Mouse (Mus musculus) embryonic facial prominence, embryonic 13.5 days (tissue): ENCODE measurements around the gene Gata1. TPM values are rescaled to one million over a fixed set of nuclear protein-coding genes. Genes with fewer than 3 reads are reported as not detected.

ENCODE experiments used
- ATAC-seq: fragments of 200-750 bp; cut with Nextera tagmentation; 2 replicates; pipeline ENCODE4 v1.8.0; 2017; ENCODE audit warnings: low read depth; ENCODE audit not compliant: insufficient number of reproducible peaks, insufficient read depth, low FRiP score, low TSS enrichment
- H3K27ac ChIP-seq: fragments of 300-500 bp; sonication (generic); 2 replicates; pipeline ENCODE4 v1.5.1; 2015; ENCODE audit warnings: moderate library complexity, mild to moderate bottlenecking, inconsistent platforms
- H3K27me3 ChIP-seq: fragments of 300-500 bp; sonication (generic); 2 replicates; pipeline ENCODE4 v1.6.1; 2015; ENCODE audit warnings: mild to moderate bottlenecking, inconsistent platforms
- H3K36me3 ChIP-seq: fragments of 300-500 bp; sonication (generic); 2 replicates; pipeline ENCODE4 v1.6.1; 2015; ENCODE audit warnings: mild to moderate bottlenecking, inconsistent platforms
- H3K4me1 ChIP-seq: fragments of 300-500 bp; sonication (generic); 2 replicates; pipeline ENCODE4 v1.6.1; 2015; ENCODE audit warnings: inconsistent platforms
- H3K4me2 ChIP-seq: fragments of 300-500 bp; sonication (generic); 2 replicates; pipeline ENCODE4 v1.6.1; 2015; ENCODE audit warnings: moderate library complexity, mild to moderate bottlenecking, inconsistent platforms
- H3K4me3 ChIP-seq: fragments of 300-500 bp; sonication (generic); 2 replicates; pipeline ENCODE4 v1.5.1; 2015; ENCODE audit warnings: mild to moderate bottlenecking, inconsistent platforms
- H3K9ac ChIP-seq: fragments of 300-500 bp; sonication (generic); 2 replicates; pipeline ENCODE4 v1.6.1; 2015; ENCODE audit warnings: mild to moderate bottlenecking, inconsistent platforms
- H3K9me3 ChIP-seq: fragments of 300-500 bp; sonication (generic); 2 replicates; pipeline ENCODE4 v1.6.1; 2016; ENCODE audit warnings: inconsistent platforms
- WGBS: fragments of 180-500 bp; shearing (Covaris S2); methylation state at CpG from one replicate; pipeline ENCODE4 v1.1.7; 2015; ENCODE audit warnings: mixed read lengths; 5-methylcytosine and 5-hydroxymethylcytosine counted together
- polyA plus RNA-seq: library from polyadenylated mRNA; unstranded; fragments of >200 nt; fragmentation: Nextera tagmentation; extraction: Ambion mirVana; gene quantifications from 2 replicates; pipeline ENCODE4 v1.2.1, GENCODE M21; 2015

The Gata1 gene
- polyA plus RNA-seq, 1 experiment from 2014 or later: 2.0 TPM

DNA sequence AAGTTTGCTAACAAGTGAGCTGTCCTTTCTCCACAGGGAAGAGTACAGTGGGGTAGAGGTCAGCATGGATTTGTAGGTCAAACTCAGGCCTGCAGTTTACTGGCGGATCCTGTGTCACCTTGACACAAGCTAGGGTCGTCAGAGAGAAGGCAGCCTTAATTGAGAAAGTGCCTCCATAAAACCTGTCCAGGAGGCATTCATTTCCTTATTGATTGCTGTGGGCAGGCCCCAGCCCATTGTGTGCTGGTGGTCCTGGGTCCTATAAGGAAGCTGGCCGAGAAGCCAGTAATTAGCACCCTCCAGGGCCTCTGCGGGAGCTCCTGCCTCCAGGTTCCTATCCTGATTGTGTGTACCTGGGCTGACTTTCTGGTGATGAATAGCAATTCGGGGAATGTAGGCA is 24.1 kb upstream of the Gata1 start:
- Histone ChIP-seq H3K4me2 (no peak overlapping the region), H3K27me3 (no peaks in the 10 kb centered on the region), H3K9ac (no peak overlapping the region), H3K4me1 (no peaks in the 10 kb centered on the region), H3K9me3 (no peaks in the 10 kb centered on the region), H3K27ac (no peak overlapping the region), H3K4me3 (no peak overlapping the region), H3K36me3 (no peaks in the 10 kb centered on the region)
- WGBS: 32% methylated on average over 5 of the region's 5 CpGs
- no peak for ATAC-seq

DNA sequence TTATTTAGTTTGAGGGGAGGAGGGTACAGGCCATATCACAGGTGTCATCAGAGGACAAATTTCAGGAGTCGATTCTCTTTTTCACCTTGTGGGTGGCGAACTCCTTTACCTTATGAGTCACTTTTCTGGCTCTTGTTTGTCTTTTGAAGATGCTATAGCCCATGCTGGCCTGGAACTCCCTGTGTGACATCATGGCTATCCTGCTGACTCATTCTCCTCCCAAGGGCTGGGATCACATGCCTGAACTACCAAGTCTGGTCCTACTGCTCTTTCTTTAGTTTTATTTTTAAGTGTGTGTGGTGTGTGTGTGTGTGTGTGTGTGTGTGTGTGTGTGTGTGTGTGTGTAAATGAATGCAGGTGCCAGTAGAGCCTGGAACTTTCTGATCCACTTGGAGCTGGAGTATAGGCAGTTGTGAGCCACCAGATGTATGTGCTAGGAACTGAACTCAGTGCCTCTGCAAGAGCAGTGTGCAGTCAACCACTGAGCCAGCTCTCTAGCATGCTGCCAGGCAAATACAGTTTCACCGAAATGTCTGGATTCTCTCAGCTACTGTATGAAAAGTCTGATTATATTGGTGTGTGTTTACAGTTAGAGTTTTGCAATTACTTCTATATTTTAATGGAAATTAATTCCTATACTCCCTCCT is 22.8 kb upstream of the Gata1 start:
- Histone ChIP-seq H3K9me3 (no peaks in the 10 kb centered on the region), H3K27me3 (no peaks in the 10 kb centered on the region), H3K4me2 (no peak overlapping the region), H3K4me3 (no peak overlapping the region), H3K27ac (no peak overlapping the region), H3K36me3 (no peaks in the 10 kb centered on the region), H3K4me1 (no peaks in the 10 kb centered on the region), H3K9ac (no peak overlapping the region)
- ATAC-seq: no peak
- WGBS: 75% methylated on average over 3 of the region's 3 CpGs

DNA sequence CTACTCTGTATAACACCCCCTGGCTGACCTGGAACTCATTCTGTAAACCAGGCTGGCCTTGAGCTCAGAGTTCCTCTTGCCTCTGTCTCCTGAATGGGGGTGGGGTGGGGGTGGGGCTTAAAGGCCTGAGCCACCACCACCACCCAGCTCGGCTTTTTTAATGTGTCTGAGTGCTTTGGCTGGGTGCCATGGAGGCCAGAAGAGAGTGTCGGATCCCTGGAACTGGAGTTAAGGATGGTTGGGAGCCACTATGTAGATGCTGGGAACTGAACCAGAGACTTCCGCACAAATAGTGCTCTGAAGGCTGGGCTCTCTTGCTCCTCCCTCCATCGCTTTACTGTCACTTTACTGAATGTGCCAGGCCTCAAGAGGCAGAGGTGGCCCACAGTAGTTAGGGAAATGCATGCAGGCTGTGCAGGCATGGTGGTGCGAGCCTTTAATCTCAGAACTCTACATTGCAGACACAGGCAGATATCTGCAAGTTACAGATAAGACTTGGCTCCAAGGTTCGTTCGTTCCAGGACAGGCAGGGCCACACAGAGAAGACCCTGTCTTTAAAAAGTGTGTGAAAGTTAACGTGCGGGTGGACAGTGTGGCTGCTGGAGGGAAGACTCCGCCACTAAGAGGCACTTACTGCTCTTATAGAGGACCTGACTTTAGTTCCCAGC is 15.3 kb upstream of the Gata1 start:
- H3K4me3 ChIP-seq: no peak overlapping the region
- no peaks in the 10 kb centered on the region for H3K9me3 ChIP-seq
- no peak overlapping the region for H3K4me2 ChIP-seq
- no peaks in the 10 kb centered on the region for H3K27me3 ChIP-seq
- no peak overlapping the region for H3K9ac ChIP-seq
- WGBS: 71% methylated on average over 10 of the region's 10 CpGs
- H3K4me1 ChIP-seq: no peaks in the 10 kb centered on the region
- ATAC-seq: no peak
- H3K27ac ChIP-seq: no peak overlapping the region
- no peaks in the 10 kb centered on the region for H3K36me3 ChIP-seq

DNA sequence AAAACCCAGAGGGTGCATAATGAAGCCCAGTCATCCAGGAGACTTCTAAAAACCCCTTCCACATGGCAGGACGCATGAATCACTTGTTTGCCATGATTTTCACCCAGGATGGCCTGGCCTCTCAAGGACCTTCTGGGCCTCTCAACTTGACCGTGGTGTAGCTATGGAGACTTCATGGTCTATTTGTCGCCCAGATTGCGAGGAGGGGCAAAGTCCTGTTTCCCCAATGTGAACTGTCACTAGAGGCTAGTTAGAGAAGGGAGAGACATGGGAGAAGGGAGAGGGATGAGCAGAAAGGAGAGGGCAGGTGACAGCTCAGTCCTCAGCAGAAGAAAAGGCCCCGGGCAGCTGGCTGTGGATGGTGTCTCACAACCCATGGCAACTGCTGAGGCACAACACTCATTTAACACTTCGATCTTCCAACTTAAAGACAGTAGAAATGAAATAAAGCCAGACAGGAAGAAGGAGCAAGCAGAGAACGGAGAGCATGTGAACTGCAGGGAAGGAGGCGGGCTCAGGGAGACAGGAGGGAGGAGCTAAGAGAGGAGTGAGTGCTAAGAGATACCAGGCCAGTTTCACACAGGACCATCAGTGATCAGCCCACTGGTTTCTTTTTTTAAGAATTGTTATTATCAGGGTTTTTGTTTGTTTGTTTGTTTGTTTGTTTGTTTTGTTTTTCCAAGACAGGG is 14.7 kb upstream of the Gata1 start:
- ATAC-seq: no peak
- Histone ChIP-seq H3K27me3 (no peaks in the 10 kb centered on the region), H3K4me3 (no peak overlapping the region), H3K9me3 (no peaks in the 10 kb centered on the region), H3K4me1 (no peaks in the 10 kb centered on the region), H3K36me3 (no peaks in the 10 kb centered on the region), H3K4me2 (no peak overlapping the region), H3K27ac (no peak overlapping the region), H3K9ac (no peak overlapping the region)
- 66% methylated on average over 8 of the region's 8 CpGs for WGBS

DNA sequence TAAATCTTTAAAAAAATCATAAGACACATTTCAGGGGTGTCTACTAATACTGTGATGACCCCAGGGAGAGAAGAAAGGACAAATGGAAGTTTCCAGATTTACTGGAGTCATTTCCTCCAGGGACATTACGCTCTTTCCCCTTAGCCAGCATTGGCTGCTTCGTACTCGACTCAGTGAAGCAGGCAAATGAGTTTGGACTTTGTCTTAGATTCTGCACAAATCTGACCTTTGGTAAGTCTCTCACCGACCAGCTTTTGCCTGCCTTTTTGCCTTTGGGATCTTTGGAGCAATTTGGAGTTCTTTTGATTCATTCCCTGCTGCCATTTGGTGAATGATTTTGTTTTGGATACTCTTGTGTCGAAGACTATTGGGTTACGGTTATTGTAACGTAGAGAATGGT is 3.5 kb upstream of the Gata1 start:
- no peaks in the 10 kb centered on the region for H3K4me1 ChIP-seq
- WGBS: 89% methylated on average over 7 of the region's 7 CpGs
- no peak overlapping the region for H3K4me2 ChIP-seq
- H3K9ac ChIP-seq: no peak overlapping the region
- H3K27ac ChIP-seq: no peak overlapping the region
- H3K4me3 ChIP-seq: no peak overlapping the region
- no peaks in the 10 kb centered on the region for H3K36me3 ChIP-seq
- ATAC-seq: no peak
- H3K9me3 ChIP-seq: no peaks in the 10 kb centered on the region
- no peaks in the 10 kb centered on the region for H3K27me3 ChIP-seq

DNA sequence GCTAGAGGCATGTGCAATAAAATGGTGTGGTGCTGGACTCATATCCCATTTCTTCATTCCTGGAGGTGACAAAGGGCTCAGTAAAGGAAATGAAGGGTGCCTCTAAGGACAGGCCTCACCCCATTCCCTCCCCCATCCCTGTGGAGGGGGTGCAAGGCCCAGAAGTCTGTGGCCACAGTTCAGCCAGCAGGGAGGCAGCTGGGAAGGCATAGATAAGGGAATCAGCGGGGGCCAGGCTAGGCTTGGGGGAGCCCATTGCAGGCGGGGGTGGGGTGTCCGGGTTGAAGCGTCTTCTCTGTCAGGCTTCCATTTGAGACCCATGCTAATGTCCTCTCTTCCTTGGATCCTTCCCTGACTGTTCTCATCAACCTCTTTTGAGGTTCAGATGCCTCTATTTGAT is 6.6 kb downstream of the Gata1 start:
- H3K9me3 ChIP-seq: no peaks in the 10 kb centered on the region
- H3K4me1 ChIP-seq: no peaks in the 10 kb centered on the region
- H3K4me3 ChIP-seq: no peak overlapping the region
- no peaks in the 10 kb centered on the region for H3K36me3 ChIP-seq
- 88% methylated on average over 4 of the region's 4 CpGs for WGBS
- H3K27ac ChIP-seq: no peak overlapping the region
- no peak for ATAC-seq
- no peak overlapping the region for H3K4me2 ChIP-seq
- no peak overlapping the region for H3K9ac ChIP-seq
- no peaks in the 10 kb centered on the region for H3K27me3 ChIP-seq

DNA sequence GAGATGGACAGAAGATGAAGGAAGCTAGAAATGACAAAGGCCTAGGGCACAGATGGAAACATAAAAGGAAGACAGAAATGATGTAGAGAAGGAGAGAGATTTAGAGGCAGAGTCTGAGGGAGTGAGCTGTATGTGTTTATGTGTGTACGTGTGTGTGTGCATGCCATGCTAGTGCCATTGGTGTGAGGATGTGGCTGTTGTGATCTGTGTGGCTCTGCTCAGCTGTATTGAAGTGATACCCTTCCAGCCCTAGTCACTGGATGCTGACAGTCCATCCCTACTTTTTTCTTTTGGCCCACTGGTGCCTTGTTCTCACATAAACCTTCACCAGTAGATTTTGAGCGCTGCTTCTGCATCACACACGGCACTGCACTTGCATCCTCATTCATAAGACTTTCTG is 9.0 kb downstream of the Gata1 start:
- Histone ChIP-seq H3K4me3 (no peak overlapping the region), H3K4me1 (no peaks in the 10 kb centered on the region), H3K36me3 (no peaks in the 10 kb centered on the region), H3K4me2 (no peak overlapping the region), H3K9me3 (no peaks in the 10 kb centered on the region), H3K9ac (no peak overlapping the region), H3K27me3 (no peaks in the 10 kb centered on the region), H3K27ac (no peak overlapping the region)
- ATAC-seq: no peak
- 87% methylated on average over 3 of the region's 3 CpGs for WGBS

DNA sequence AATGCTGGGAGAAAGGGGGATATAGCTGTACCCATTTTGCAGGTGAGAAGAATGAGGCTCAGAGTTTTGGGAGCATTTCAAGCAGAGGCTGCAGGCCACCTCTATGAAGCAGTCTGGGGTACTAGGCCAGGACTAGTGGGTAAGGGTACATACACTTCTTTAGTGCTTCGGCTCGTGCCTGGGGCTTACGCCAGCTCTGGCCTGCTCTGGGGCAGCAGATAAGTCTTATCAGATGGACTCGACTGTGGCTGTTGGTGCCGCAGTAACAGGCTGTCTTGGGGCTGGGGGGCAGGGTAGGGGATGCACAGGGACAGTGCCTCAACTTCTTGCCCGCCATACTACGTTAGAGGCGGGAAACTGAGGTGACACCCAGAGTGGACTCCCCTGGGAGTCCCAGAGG is 9.6 kb downstream of the Gata1 start:
- H3K27me3 ChIP-seq: no peaks in the 10 kb centered on the region
- no peak overlapping the region for H3K27ac ChIP-seq
- no peak for ATAC-seq
- no peaks in the 10 kb centered on the region for H3K4me1 ChIP-seq
- H3K9me3 ChIP-seq: no peaks in the 10 kb centered on the region
- no peak overlapping the region for H3K9ac ChIP-seq
- H3K4me2 ChIP-seq: no peak overlapping the region
- no peaks in the 10 kb centered on the region for H3K36me3 ChIP-seq
- WGBS: 87% methylated on average over 8 of the region's 8 CpGs
- H3K4me3 ChIP-seq: no peak overlapping the region

DNA sequence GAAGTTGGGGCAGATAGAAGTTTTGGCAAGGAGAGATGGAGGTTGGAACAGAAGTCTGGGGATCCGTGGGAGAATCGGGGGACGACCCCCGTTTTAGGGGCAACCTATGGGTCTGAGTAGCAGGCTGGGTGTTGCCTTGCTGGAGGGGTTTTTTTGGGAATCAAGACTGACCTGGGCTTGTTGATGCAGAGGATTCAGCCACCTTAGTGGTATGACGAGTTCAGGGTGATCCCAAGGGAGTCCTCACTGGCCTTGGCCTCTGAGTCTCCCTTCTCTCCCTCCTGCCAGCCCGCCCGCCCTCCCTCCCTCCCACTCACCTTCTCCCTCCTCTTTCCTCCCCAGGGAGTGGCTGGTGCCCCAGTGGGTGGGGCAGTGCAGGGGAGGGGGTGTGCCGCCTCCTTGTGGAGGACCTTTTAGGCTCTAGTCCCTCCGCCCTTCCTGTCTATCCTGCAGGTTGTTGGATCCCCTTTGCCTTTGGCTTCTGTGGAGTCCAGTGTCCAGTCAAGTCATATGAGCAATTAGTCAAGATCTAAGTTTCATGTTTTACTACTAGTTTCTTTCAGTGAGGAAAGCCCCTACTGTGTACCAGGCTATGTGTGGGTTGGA is 10.2 kb downstream of the Gata1 start:
- no peak overlapping the region for H3K27ac ChIP-seq
- no peak overlapping the region for H3K4me3 ChIP-seq
- 72% methylated on average over 9 of the region's 9 CpGs for WGBS
- H3K9ac ChIP-seq: no peak overlapping the region
- ATAC-seq: no peak
- H3K27me3 ChIP-seq: no peaks in the 10 kb centered on the region
- no peaks in the 10 kb centered on the region for H3K36me3 ChIP-seq
- H3K4me1 ChIP-seq: no peaks in the 10 kb centered on the region
- H3K4me2 ChIP-seq: no peak overlapping the region
- no peaks in the 10 kb centered on the region for H3K9me3 ChIP-seq

DNA sequence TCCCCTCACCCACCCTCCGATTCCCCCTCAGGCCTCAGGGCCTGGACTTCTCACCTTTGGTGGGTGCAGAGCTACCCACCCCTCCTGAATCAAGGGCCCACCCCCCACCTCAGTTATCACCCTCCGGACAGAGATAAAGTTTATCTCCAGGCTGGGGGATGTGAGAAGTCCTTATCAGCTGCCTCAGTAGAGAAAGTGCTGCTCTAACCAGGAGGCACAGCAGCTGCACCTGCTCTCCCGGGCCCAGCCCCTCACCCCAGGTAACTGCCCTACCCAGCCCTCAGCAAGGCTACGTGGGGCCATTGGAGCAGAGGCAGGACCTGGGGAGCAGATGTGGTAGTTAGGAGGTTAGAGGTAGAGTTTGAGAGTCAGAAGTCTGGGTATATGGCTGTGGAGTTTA is 11.7 kb downstream of the Gata1 start:
- H3K4me2 ChIP-seq: no peak overlapping the region
- no peak overlapping the region for H3K4me3 ChIP-seq
- H3K27ac ChIP-seq: no peak overlapping the region
- H3K27me3 ChIP-seq: no peaks in the 10 kb centered on the region
- no peaks in the 10 kb centered on the region for H3K4me1 ChIP-seq
- H3K36me3 ChIP-seq: no peaks in the 10 kb centered on the region
- H3K9ac ChIP-seq: no peak overlapping the region
- 76% methylated on average over 4 of the region's 4 CpGs for WGBS
- H3K9me3 ChIP-seq: no peaks in the 10 kb centered on the region
- no peak for ATAC-seq

DNA sequence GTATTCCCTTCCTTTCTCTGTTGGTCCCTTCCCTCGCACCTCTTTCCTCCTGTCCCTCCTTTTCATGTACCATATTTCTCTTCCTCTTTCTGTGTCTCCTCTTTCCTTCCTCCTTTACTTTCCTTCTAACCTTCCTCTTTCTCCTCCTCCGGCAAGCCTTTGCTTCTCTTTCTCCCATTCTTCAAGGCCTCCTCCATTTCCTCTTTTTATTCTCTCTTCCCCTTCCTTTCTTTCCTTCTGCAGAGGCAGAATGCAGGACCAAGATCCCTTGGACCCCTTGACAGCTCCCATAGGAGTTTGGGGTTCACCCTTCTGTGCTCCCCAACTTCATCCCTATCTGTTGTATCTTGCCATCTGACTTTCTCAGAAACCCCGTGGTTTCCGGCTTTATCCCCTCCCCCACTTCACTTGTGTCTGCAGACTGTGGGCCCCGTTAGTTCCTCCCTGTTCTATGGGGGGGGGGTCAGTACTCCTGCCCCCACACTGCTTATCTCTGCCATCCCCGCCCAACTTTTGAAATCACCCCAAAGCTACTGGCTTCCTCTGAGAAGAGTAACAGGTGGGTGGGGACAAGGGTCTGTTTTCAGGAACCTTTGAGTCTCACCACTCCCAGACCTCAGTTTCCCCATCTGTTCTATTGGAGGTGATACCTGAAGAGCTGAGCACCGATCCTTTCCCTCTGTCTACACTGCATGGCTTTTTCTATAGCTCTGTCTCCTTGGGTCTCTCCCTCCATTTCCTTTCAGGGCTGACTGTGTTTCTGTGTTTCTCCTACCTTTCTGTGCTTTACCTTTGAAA is 13.8 kb downstream of the Gata1 start:
- H3K4me1 ChIP-seq: no peaks in the 10 kb centered on the region

More for the DNA sequence above, 13.8 kb downstream of the Gata1 start:
- H3K4me3 ChIP-seq: no peak overlapping the region
- 77% methylated on average over 7 of the region's 7 CpGs for WGBS
- no peaks in the 10 kb centered on the region for H3K36me3 ChIP-seq
- no peak overlapping the region for H3K4me2 ChIP-seq
- no peaks in the 10 kb centered on the region for H3K27me3 ChIP-seq
- no peak overlapping the region for H3K9ac ChIP-seq
- ATAC-seq: no peak
- H3K27ac ChIP-seq: no peak overlapping the region
- H3K9me3 ChIP-seq: no peaks in the 10 kb centered on the region
